Mouse (Mus musculus) c-Kit-negative CD71-positive TER-119-positive erythroid progenitor cells, embryonic 14.5 days (primary cell): ENCODE data around the gene Hist3h2a.

Source experiments
- DNase-seq: peaks from one replicate; pipeline ENCODE4 v3.0.0-alpha.2; 2013; ENCODE audit warnings: low read depth, low spot score

The Hist3h2a gene

DNA sequence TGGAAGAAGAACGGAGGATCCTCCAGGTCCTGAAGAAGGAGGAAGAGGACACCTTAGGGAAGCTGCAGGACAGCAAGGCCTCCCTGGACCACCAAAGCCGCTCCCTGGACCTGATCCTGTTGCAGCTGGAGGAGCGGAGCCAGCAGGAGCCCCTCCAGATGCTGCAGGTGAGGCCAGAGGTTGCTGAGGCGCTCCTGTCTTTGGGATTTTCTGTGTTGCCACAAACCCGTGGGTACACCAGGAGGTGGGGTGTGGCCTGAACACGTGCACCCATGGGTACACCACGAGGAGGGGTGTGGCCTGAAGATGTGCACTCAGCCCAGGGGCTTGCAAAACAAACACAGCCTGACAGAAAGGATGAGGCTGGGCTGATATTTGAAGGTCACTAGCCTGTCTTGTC is 14.1 kb downstream of the Hist3h2a start:
- DNase-seq: no peak

GRCm38 (mm10) chr11:58969027-58969426 is 14.5 kb downstream of the Hist3h2a start:
- DNase-seq: no peak

GRCm38 (mm10) chr11:58969659-58970058 is 15.2 kb downstream of the Hist3h2a start:
- no peak for DNase-seq

GRCm38 (mm10) chr11:58970831-58971530 is 16.5 kb downstream of the Hist3h2a start:
- no peak for DNase-seq

DNA sequence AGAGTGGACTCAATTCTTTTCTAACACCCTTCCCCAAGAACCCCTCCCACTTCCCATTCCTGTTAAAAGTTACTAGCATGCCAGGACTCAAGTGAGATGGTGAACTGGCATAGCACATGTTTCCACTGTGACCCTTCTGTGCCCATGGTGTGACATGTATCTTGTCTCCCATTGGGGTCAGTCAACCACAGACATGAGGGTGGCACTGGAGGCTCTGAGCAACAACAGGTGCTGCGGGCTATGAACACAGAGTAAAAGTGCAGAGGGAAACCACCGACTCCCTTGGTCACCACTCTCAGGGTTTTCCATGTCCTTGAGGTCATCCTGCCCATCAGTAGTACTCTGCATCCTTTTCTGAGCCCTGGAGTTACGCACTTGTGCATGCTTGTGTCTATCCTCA is 17.3 kb downstream of the Hist3h2a start:
- DNase-seq: no peak

GRCm38 (mm10) chr11:58974414-58974813 is 19.9 kb downstream of the Hist3h2a start:
- DNase-seq: no peak

DNA sequence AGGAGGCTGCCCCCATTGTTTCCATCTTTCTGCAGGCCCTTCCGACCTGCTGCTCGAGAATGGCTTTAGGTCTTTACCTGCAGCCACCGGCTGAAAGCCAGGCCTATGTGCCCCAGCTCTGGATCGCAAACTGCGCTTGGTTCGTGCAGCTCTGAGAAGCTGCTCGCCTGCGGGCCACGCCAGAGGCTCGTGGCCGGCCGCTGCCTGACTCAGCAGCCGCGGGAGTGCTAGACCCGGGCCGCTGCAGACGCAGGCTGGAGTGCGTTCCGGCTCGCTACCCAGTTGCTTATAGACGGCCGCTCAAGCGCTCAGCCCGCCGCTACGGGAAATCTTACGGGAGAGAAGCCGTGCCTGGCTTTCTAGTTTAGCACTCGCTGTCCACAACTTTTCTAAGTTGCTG is 22.7 kb downstream of the Hist3h2a start:
- no peak for DNase-seq

- no peak for DNase-seq
These were observed 23.1 kb downstream of the Hist3h2a start for GRCm38 (mm10) chr11:58977607-58978026.

GRCm38 (mm10) chr11:58978027-58978705 is 23.7 kb downstream of the Hist3h2a start, which contains the start of gene Trim11:
Trim11 (plus strand) TSS chr11:58978093.
- no peak for DNase-seq

GRCm38 (mm10) chr11:58978706-58979030 is 24.2 kb downstream of the Hist3h2a start:
- no peak for DNase-seq

DNA sequence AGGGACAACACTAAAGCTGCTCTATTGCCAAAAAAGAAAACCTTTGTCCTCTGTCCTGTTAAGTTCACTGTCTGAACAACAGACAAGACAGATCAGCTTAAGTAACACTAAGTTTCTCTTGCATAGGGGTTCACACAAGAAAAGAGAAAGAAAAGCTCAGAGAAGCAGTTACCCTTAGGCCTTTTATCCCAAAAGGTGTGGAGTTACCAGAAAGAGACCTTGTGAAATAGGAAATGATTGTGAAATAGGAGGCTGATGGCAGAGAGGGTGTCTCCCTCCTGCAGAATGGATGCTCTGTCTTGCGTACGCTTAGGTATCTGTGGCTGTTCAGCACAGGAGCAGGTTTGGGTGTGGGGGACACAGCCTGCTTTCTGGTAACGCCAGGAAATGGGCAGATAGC is 24.7 kb downstream of the Hist3h2a start:
- no peak for DNase-seq

- DNase-seq: no peak
These were observed 25.2 kb downstream of the Hist3h2a start for GRCm38 (mm10) chr11:58979661-58980060.

- no peak for DNase-seq
These were observed 26.0 kb downstream of the Hist3h2a start for GRCm38 (mm10) chr11:58980381-58980990.

DNA sequence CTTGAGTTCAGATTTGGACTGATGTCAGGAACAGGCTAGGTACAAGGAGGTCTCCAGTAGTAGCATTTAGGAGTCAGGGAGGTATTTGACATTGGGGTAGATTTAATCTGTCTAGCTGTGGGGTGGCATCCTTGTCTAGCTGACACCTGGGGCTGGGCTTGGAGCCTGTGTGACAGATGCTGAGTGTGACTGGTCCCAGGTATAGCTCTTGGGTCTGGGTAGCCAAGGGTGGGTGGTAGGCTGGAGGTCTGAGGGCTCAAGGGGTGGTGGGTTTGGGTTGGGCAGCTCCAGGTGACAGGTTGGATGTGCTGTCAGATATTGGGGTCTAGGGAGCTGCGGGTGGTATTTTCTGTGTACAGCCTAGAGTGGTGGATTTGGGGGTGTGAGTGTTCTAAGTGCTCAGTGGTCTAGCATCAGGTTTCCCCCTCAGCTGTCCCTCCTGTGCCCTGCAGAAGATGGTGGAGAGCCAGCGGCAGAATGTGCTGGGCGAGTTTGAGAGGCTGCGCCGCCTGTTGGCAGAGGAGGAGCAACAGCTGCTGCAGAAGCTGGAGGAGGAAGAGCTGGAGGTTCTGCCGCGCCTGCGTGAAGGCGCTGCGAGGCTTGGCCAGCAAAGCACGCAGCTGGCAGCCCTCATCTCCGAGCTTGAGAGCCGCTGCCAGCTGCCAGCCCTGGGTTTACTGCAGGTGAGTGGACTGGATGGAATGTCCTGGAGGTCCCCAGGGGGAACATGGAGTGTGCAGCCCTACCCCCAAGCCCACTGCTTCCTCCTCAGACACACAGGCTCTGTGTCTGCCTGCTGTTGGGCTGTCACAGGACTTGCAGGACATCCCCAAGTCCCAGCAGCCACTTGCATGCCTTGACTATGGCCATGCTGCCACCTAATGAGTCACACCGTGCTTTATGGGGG is 27.3 kb downstream of the Hist3h2a start:
- no peak for DNase-seq

- DNase-seq: no peak
These were observed 28.1 kb downstream of the Hist3h2a start for GRCm38 (mm10) chr11:58982471-58983097.

GRCm38 (mm10) chr11:58983691-58984341 is 29.3 kb downstream of the Hist3h2a start:
- DNase-seq: no peak

GRCm38 (mm10) chr11:58984657-58985056 is 30.2 kb downstream of the Hist3h2a start:
- DNase-seq: no peak

DNA sequence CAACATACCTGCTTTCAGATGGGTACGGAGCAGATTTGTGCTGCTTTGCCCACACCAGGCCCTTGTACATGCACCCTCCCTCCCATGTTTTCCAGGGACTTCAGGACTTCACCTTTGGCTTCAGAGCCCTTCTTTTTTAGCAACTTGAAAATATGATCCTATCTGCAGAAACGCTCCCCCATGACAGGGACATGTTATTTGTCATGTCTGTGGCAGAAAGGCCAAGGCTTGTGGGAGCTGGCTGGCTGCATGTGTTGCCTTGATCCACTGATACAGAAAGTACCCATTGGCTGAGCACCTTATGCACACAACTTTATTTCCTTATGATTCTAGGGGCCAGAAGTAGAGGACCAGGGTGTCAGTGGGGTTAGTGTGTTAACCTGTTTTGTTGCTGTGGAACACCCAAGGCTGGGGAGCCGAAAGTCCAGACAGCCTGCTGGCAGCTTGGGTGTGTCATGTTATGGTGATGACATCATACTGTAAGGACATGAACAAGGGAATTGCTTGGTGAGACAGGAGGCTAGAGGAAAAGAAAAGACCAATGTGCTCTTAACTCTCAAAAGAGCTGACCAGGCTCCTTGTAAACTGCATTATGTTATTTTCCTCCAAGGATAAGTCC is 30.9 kb downstream of the Hist3h2a start:
- DNase-seq: no peak

- no peak for DNase-seq
These were observed 34.7 kb downstream of the Hist3h2a start for GRCm38 (mm10) chr11:58989166-58989565.

DNA sequence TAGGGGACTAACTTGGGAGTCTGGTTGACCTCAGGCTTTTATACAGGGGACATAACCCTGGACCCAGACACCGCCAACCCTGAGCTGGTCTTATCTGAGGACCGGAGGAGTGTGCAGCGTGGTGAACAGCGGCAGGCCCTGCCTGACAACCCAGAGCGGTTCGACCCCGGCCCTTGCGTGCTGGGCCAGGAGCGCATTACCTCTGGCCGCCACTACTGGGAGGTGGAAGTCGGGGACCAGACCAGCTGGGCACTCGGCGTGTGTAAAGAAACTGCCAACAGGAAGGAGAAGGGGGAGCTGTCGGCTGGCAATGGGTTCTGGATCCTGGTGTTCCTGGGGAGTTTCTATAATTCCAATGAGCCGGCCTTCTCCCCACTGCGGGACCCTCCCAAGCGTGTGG is 35.7 kb downstream of the Hist3h2a start:
- DNase-seq: no peak
